Mouse (Mus musculus): ENCODE measurements around the gene Ace. TPM values are rescaled to one million over a fixed set of nuclear protein-coding genes. Genes with fewer than 3 reads are reported as not detected.

Gene Ace
- total RNA-seq, 2 experiments from 2014 or later = 9.2 to 11.5 TPM

GRCm38 (mm10) chr11:105944126-105944621 lies 23.6 kb upstream of the Ace start:
- intact Hi-C loops (cut with DNase I) = loop anchor here (5.0 kb wide), 1 partner anchor 78 kb away; no protein-coding TSS in a partner anchor
- peak; percentile 79 to 87 for DNase-seq (ENCODE audit: low spot score in 2 of 2)

GRCm38 (mm10) chr11:105944770-105945672 lies 22.7 kb upstream of the Ace start:
- no peak for DNase-seq (ENCODE audit: low spot score in 2 of 2)
- intact Hi-C loops (cut with DNase I) = loop anchor here (5.0 kb wide), 1 partner anchor 77 kb away; no protein-coding TSS in a partner anchor

GRCm38 (mm10) chr11:105946694-105947154 lies 21.0 kb upstream of the Ace start:
- no peak for DNase-seq (ENCODE audit: low spot score in 2 of 2)
- intact Hi-C loops (cut with DNase I) = no loop called here

- DNase-seq (ENCODE audit: low spot score in 2 of 2) = no peak
- intact Hi-C loops (cut with DNase I) = no loop called here
Measured at GRCm38 (mm10) chr11:105948255-105948654, 19.5 kb upstream of the Ace start.

- DNase-seq (ENCODE audit: low spot score in 2 of 2) = no peak
- intact Hi-C loops (cut with DNase I) = no loop called here
Measured at GRCm38 (mm10) chr11:105950519-105950918, 17.2 kb upstream of the Ace start.

GRCm38 (mm10) chr11:105951601-105952044 lies 16.1 kb upstream of the Ace start:
- DNase-seq (ENCODE audit: low spot score in 2 of 2) = no peak
- intact Hi-C loops (cut with DNase I) = no loop called here

- intact Hi-C loops (cut with DNase I) = no loop called here
- DNase-seq (ENCODE audit: low spot score in 2 of 2) = no peak
Measured at GRCm38 (mm10) chr11:105952111-105952510, 15.6 kb upstream of the Ace start.

- DNase-seq (ENCODE audit: low spot score in 2 of 2) = no peak
- intact Hi-C loops (cut with DNase I) = no loop called here
Measured at GRCm38 (mm10) chr11:105952911-105953386, 14.8 kb upstream of the Ace start, which contains the start of gene Cyb561. Cyb561 (minus strand) TSS chr11:105953336.

GRCm38 (mm10) chr11:105953402-105953801 lies 14.3 kb upstream of the Ace start:
- no peak for DNase-seq (ENCODE audit: low spot score in 2 of 2)
- intact Hi-C loops (cut with DNase I) = no loop called here

GRCm38 (mm10) chr11:105955815-105956430 lies 11.8 kb upstream of the Ace start:
- intact Hi-C loops (cut with DNase I) = no loop called here
- no peak for DNase-seq (ENCODE audit: low spot score in 2 of 2)

- intact Hi-C loops (cut with DNase I) = no loop called here
- no peak for DNase-seq (ENCODE audit: low spot score in 2 of 2)
Measured at GRCm38 (mm10) chr11:105957501-105957900, 10.2 kb upstream of the Ace start.

- intact Hi-C loops (cut with DNase I) = no loop called here
- no peak for DNase-seq (ENCODE audit: low spot score in 2 of 2)
Measured at GRCm38 (mm10) chr11:105958566-105958965, 9.2 kb upstream of the Ace start.

GRCm38 (mm10) chr11:105959355-105959754 lies 8.4 kb upstream of the Ace start:
- peak in 1 of 2 experiments; percentile 56 for DNase-seq (ENCODE audit: low spot score in 2 of 2)
- intact Hi-C loops (cut with DNase I) = no loop called here

GRCm38 (mm10) chr11:105964691-105965090 lies 3.1 kb upstream of the Ace start:
- intact Hi-C loops (cut with DNase I) = loop anchor here (5.0 kb wide), 2 partner anchors 37 to 43 kb away; partner anchors contain the start of gene Kcnh6
- DNase-seq (ENCODE audit: low spot score in 2 of 2) = no peak

- no peak for DNase-seq (ENCODE audit: low spot score in 2 of 2)
- intact Hi-C loops (cut with DNase I) = loop anchor here (5.0 kb wide), 1 partner anchor 39 kb away; no protein-coding TSS in a partner anchor
Measured at GRCm38 (mm10) chr11:105966288-105966687, 1.5 kb upstream of the Ace start.

GRCm38 (mm10) chr11:105968948-105969347 lies 1.2 kb downstream of the Ace start:
- DNase-seq (ENCODE audit: low spot score in 2 of 2) = no peak
- intact Hi-C loops (cut with DNase I) = loop anchor here (5.0 kb wide), 1 partner anchor 42 kb away; no protein-coding TSS in a partner anchor

- no peak for DNase-seq (ENCODE audit: low spot score in 2 of 2)
- intact Hi-C loops (cut with DNase I) = loop anchor here (5.0 kb wide), 1 partner anchor 42 kb away; no protein-coding TSS in a partner anchor
Measured at GRCm38 (mm10) chr11:105969516-105969915, 1.8 kb downstream of the Ace start.

- intact Hi-C loops (cut with DNase I) = no loop called here
Measured at GRCm38 (mm10) chr11:105974593-105974992, 6.8 kb downstream of the Ace start.

GRCm38 (mm10) chr11:105975050-105975449 lies 7.3 kb downstream of the Ace start:
- no peak for DNase-seq (ENCODE audit: low spot score in 2 of 2)
- intact Hi-C loops (cut with DNase I) = no loop called here

More at GRCm38 (mm10) chr11:105974593-105974992, 6.8 kb downstream of the Ace start:
- no peak for DNase-seq (ENCODE audit: low spot score in 2 of 2)

- DNase-seq (ENCODE audit: low spot score in 2 of 2) = no peak
- intact Hi-C loops (cut with DNase I) = no loop called here
Measured at GRCm38 (mm10) chr11:105975636-105976035, 7.9 kb downstream of the Ace start.

Data from left cerebral cortex, postnatal 36 days (tissue).